Mouse (Mus musculus): ENCODE results near the gene Slc24a1. TPM values are rescaled to one million over a fixed set of nuclear protein-coding genes. Genes with fewer than 3 reads are reported as not detected.

The Slc24a1 gene
- polyA plus RNA-seq, 1 experiment from 2014 or later, result 0.25 TPM

GRCm38 (mm10) chr9:64940731-64941346 lies 10.6 kb downstream of the Slc24a1 start:
- Histone ChIP-seq H3K36me3 (ENCODE audit: control insufficient read depth, insufficient read depth) (no peaks in the 10 kb centered on the region), H3K4me2 (ENCODE audit: low read length) (no peak overlapping the region), H3K4me1 (replicated peaks; ENCODE audit: control insufficient read depth, insufficient read depth, low read length) (no peaks in the 10 kb centered on the region), H3K27ac (ENCODE audit: low read length) (no peak overlapping the region), H3K27me3 (replicated peaks; ENCODE audit: control insufficient read depth, insufficient read depth, low read length) (no peaks in the 10 kb centered on the region), H3K4me3 (replicated peaks; ENCODE audit: low read length) (no peak overlapping the region), H3K9ac (replicated peaks; ENCODE audit: low read depth, low read length) (no peak overlapping the region), H3K9me3 (ENCODE audit: control insufficient read depth, low read length) (no peaks in the 10 kb centered on the region)
- 84% methylated on average over 11 of the region's 11 CpGs for WGBS
- no peak for ATAC-seq

DNA sequence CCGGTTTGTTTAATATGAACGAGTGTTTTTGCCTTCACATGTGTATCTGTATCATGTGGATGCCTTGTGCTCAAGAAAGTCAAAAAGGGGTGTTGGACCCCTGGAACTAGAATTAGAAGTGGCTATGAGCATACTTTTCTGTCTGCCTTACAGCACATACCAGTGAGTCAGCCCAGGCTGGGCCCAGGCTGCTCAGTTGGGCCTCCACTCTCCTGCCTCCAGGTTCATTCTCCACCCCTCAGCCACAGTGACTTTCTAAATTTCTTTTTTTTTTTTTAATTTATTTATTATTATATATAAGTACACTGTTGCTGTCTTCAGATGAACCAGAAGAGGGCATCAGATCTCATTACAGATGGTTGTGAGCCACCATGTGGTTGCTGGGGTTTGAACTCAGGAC lies 11.6 kb downstream of the Slc24a1 start:
- Histone ChIP-seq H3K36me3 (ENCODE audit: control insufficient read depth, insufficient read depth) (no peaks in the 10 kb centered on the region), H3K9me3 (ENCODE audit: control insufficient read depth, low read length) (no peaks in the 10 kb centered on the region), H3K9ac (replicated peaks; ENCODE audit: low read depth, low read length) (no peak overlapping the region), H3K4me3 (replicated peaks; ENCODE audit: low read length) (no peak overlapping the region), H3K4me2 (ENCODE audit: low read length) (no peak overlapping the region), H3K4me1 (replicated peaks; ENCODE audit: control insufficient read depth, insufficient read depth, low read length) (no peaks in the 10 kb centered on the region), H3K27ac (ENCODE audit: low read length) (no peak overlapping the region), H3K27me3 (replicated peaks; ENCODE audit: control insufficient read depth, insufficient read depth, low read length) (no peaks in the 10 kb centered on the region)
- WGBS, result 83% methylated on average over 2 of the region's 2 CpGs
- no peak for ATAC-seq

DNA sequence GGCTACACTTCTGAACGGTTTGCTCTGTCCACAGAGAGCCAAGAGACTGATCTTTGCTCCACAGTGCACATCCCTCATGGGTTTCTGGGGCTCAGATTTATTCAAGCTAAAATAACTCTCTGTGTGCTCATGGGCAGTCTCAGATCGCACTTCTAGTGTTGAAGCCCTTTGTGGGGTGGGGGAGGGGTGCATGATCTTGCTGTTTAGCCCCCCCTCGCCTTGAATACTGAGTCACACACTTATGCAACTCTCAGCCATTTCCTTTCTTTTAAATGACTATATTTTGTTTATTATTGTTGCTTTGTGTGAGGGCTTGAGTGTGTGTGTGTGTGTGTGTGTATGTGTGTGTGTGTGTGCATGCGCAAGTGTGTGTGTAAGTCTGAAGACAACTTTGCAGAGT lies 12.1 kb downstream of the Slc24a1 start:
- no peaks in the 10 kb centered on the region for H3K9me3 ChIP-seq (ENCODE audit: control insufficient read depth, low read length)
- H3K27ac ChIP-seq (ENCODE audit: low read length), result no peak overlapping the region
- no peak overlapping the region for H3K4me2 ChIP-seq (ENCODE audit: low read length)
- no peaks in the 10 kb centered on the region for H3K36me3 ChIP-seq (ENCODE audit: control insufficient read depth, insufficient read depth)
- H3K27me3 ChIP-seq (replicated peaks; ENCODE audit: control insufficient read depth, insufficient read depth, low read length), result no peaks in the 10 kb centered on the region
- 52% methylated on average over 4 of the region's 4 CpGs for WGBS
- no peak for ATAC-seq
- no peak overlapping the region for H3K9ac ChIP-seq (replicated peaks; ENCODE audit: low read depth, low read length)
- H3K4me3 ChIP-seq (replicated peaks; ENCODE audit: low read length), result no peak overlapping the region
- no peaks in the 10 kb centered on the region for H3K4me1 ChIP-seq (replicated peaks; ENCODE audit: control insufficient read depth, insufficient read depth, low read length)

GRCm38 (mm10) chr9:64938535-64938934 lies 12.9 kb downstream of the Slc24a1 start:
- Histone ChIP-seq H3K27me3 (replicated peaks; ENCODE audit: control insufficient read depth, insufficient read depth, low read length) (no peaks in the 10 kb centered on the region), H3K4me2 (ENCODE audit: low read length) (no peak overlapping the region), H3K36me3 (ENCODE audit: control insufficient read depth, insufficient read depth) (no peaks in the 10 kb centered on the region), H3K4me1 (replicated peaks; ENCODE audit: control insufficient read depth, insufficient read depth, low read length) (no peaks in the 10 kb centered on the region), H3K9me3 (ENCODE audit: control insufficient read depth, low read length) (no peaks in the 10 kb centered on the region), H3K27ac (ENCODE audit: low read length) (no peak overlapping the region), H3K9ac (replicated peaks; ENCODE audit: low read depth, low read length) (no peak overlapping the region), H3K4me3 (replicated peaks; ENCODE audit: low read length) (no peak overlapping the region)
- ATAC-seq, result no peak
- WGBS, result 78% methylated on average over 5 of the region's 5 CpGs

- no peaks in the 10 kb centered on the region for H3K4me1 ChIP-seq (replicated peaks; ENCODE audit: control insufficient read depth, insufficient read depth, low read length)
- no peak overlapping the region for H3K4me3 ChIP-seq (replicated peaks; ENCODE audit: low read length)
- no peaks in the 10 kb centered on the region for H3K9me3 ChIP-seq (ENCODE audit: control insufficient read depth, low read length)
- no peak overlapping the region for H3K9ac ChIP-seq (replicated peaks; ENCODE audit: low read depth, low read length)
- ATAC-seq, result no peak
- no peak overlapping the region for H3K27ac ChIP-seq (ENCODE audit: low read length)
- WGBS, result 60% methylated on average over 5 of the region's 5 CpGs
- no peaks in the 10 kb centered on the region for H3K36me3 ChIP-seq (ENCODE audit: control insufficient read depth, insufficient read depth)
- H3K4me2 ChIP-seq (ENCODE audit: low read length), result no peak overlapping the region
- H3K27me3 ChIP-seq (replicated peaks; ENCODE audit: control insufficient read depth, insufficient read depth, low read length), result no peaks in the 10 kb centered on the region
Measured at GRCm38 (mm10) chr9:64937491-64937890, 13.9 kb downstream of the Slc24a1 start.

GRCm38 (mm10) chr9:64936508-64936907 lies 14.9 kb downstream of the Slc24a1 start:
- no peaks in the 10 kb centered on the region for H3K9me3 ChIP-seq (ENCODE audit: control insufficient read depth, low read length)
- 6% methylated on average over 6 of the region's 6 CpGs for WGBS
- no peak for ATAC-seq
- no peak overlapping the region for H3K4me3 ChIP-seq (replicated peaks; ENCODE audit: low read length)
- no peaks in the 10 kb centered on the region for H3K27me3 ChIP-seq (replicated peaks; ENCODE audit: control insufficient read depth, insufficient read depth, low read length)
- no peak overlapping the region for H3K27ac ChIP-seq (ENCODE audit: low read length)
- no peak overlapping the region for H3K4me2 ChIP-seq (ENCODE audit: low read length)
- H3K9ac ChIP-seq (replicated peaks; ENCODE audit: low read depth, low read length), result no peak overlapping the region
- no peaks in the 10 kb centered on the region for H3K36me3 ChIP-seq (ENCODE audit: control insufficient read depth, insufficient read depth)
- no peaks in the 10 kb centered on the region for H3K4me1 ChIP-seq (replicated peaks; ENCODE audit: control insufficient read depth, insufficient read depth, low read length)

- H3K36me3 ChIP-seq (ENCODE audit: control insufficient read depth, insufficient read depth), result no peaks in the 10 kb centered on the region
- H3K27ac ChIP-seq (ENCODE audit: low read length), result no peak overlapping the region
- no peaks in the 10 kb centered on the region for H3K9me3 ChIP-seq (ENCODE audit: control insufficient read depth, low read length)
- no peaks in the 10 kb centered on the region for H3K4me1 ChIP-seq (replicated peaks; ENCODE audit: control insufficient read depth, insufficient read depth, low read length)
- no peaks in the 10 kb centered on the region for H3K27me3 ChIP-seq (replicated peaks; ENCODE audit: control insufficient read depth, insufficient read depth, low read length)
- no peak overlapping the region for H3K4me2 ChIP-seq (ENCODE audit: low read length)
- no peak overlapping the region for H3K4me3 ChIP-seq (replicated peaks; ENCODE audit: low read length)
- H3K9ac ChIP-seq (replicated peaks; ENCODE audit: low read depth, low read length), result no peak overlapping the region
- no peak for ATAC-seq
- WGBS, result 66% methylated on average over 15 of the region's 15 CpGs
Measured at GRCm38 (mm10) chr9:64934015-64934754, 17.2 kb downstream of the Slc24a1 start.

DNA sequence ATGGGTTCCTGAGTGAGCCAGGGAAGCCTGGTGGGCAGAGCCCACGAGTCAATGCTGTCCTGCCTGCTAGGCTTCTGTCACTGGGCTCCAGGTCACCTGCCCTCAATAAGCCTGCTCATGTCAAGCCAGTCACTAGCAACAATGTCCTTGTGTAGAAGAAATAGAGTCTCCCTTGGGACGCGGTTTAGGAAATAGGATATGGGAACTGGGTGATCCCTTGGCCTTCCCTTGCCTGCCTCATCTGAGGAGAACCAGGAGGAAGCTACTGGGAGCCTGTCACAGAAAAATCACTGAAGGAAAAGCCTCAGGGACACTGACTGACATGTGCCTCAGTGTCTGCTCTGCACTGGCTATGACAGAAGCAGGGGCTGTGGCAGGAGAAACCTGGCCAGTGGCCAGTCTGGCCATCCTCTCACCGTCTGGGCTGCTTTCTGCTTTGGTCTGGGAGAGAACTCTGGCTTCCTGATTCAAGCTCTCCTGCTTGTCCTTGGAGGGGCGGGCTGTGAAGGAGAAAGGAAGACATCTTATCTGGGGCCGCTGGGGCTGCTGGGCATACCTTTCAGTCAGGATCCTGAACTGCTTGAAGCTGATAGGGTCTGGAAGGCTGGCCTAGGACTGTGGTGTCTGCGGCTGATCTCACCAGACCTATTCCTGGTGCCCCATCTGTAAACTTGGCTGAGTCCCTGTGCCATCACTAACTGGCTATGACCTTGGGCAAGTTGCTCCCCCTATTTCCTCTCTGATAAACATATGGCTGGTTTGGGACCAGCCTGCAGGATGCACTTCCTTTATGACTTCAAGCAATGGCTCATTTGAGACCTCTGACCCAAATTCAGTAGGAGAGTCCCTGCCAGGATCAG lies 19.4 kb downstream of the Slc24a1 start:
- Histone ChIP-seq H3K9me3 (ENCODE audit: control insufficient read depth, low read length) (no peaks in the 10 kb centered on the region), H3K36me3 (ENCODE audit: control insufficient read depth, insufficient read depth) (no peaks in the 10 kb centered on the region), H3K27ac (ENCODE audit: low read length) (no peak overlapping the region), H3K9ac (replicated peaks; ENCODE audit: low read depth, low read length) (no peak overlapping the region), H3K27me3 (replicated peaks; ENCODE audit: control insufficient read depth, insufficient read depth, low read length) (no peaks in the 10 kb centered on the region), H3K4me2 (ENCODE audit: low read length) (no peak overlapping the region), H3K4me1 (replicated peaks; ENCODE audit: control insufficient read depth, insufficient read depth, low read length) (peaks cover under 1% of the 10 kb centered on the region), H3K4me3 (replicated peaks; ENCODE audit: low read length) (no peak overlapping the region)
- 80% methylated on average over 7 of the region's 7 CpGs for WGBS
- ATAC-seq, result no peak

- Histone ChIP-seq H3K9ac (replicated peaks; ENCODE audit: low read depth, low read length) (no peak overlapping the region), H3K27me3 (replicated peaks; ENCODE audit: control insufficient read depth, insufficient read depth, low read length) (no peaks in the 10 kb centered on the region), H3K27ac (ENCODE audit: low read length) (no peak overlapping the region), H3K4me3 (replicated peaks; ENCODE audit: low read length) (no peak overlapping the region), H3K4me1 (replicated peaks; ENCODE audit: control insufficient read depth, insufficient read depth, low read length) (peaks cover 12% of the 10 kb centered on the region), H3K36me3 (ENCODE audit: control insufficient read depth, insufficient read depth) (no peaks in the 10 kb centered on the region), H3K4me2 (ENCODE audit: low read length) (no peak overlapping the region), H3K9me3 (ENCODE audit: control insufficient read depth, low read length) (no peaks in the 10 kb centered on the region)
- 88% methylated on average over 4 of the region's 4 CpGs for WGBS
- ATAC-seq, result no peak
Measured at GRCm38 (mm10) chr9:64930256-64930655, 21.2 kb downstream of the Slc24a1 start.

Data from forebrain, embryonic 16.5 days (tissue).